In the genomic region with DNA sequence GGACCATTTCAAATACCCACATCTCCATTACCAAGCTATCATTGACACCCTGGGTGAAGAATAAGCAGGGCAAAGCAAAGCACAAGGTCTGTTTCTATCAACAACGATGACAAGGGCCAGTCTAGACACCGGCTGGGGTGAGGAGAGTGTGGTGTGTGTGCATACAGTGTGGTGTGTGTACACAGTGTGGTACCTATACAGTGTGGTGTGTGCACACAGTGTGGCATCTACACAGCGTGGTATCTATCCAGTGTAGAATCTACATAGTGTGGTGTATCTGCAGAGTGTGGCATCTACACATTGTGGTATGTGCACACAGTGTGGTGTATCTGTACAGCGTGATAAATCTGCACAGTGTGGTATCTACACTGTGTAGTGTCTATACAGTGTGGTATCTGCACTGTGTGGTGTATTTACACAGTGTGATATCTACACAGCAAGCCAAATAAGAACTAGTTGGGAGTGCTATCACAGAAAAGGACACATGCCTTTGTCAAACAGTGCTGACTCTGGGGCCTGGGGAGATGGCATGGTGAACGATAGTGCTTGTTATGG, we compare ENCODE assay signal across 1 mouse cellular context.
A peak's percentile ranks its signal among the peaks of the same experiment; 100 is the strongest.
TF ChIP-seq lines count a peak whose summit lies in the region.

No protein-coding gene starts in this region.

TF ChIP-seq in MEL, 35 proteins besides CTCF, POLR2A, EP300 and RAD21:
- TF ChIP-seq POLR2AphosphoS5 (IDR thresholded peaks at IDR 0.05; ENCODE audit: borderline replicate concordance, low read depth, low read length) (peak; percentile 60; the same call in 1 of the 2 replicates), MAX (IDR thresholded peaks at IDR 0.05; ENCODE audit: low read length) (no peak)
TF ChIP-seq in MEL: peak in this region for 1.
